8 mouse cellular contexts compared by ENCODE assay signal in the genomic region with DNA sequence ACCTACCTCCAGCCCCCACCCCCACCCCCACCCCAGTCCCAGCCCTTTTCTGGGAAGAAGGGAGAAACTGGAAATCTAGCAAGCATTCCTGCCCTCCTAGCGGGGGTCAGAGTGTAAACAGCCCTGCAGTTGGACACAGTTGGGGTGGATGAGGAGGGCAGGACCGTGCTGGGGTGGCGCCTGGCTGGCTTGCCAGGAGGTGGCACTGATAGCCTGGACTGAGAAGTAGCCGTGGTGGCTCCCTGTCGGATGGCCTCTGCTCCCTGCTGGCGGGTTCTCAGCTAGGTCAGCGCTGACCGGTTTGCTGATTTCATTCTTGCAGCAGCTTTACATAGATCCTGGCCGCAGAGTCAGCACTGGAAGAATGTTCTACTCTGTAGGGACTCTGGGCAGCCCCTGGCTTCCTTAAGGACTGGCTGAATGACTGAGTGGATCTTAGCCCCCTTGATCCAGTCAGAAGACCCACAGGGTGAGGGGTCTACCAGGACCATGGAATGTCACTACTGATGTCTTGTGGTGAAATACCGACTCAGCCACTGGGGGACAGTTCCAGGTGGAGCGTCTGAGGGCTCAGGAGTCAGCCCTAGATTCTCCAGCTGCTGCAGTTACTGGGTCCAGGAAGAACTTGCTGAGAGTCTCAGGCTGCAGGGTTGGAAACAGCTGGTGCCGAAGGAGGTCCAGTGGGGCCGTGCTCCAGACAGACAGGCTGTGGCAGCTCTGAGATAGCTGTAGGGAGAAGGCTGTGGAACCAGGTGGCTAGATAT. TPM values are rescaled to one million over a fixed set of nuclear protein-coding genes. Genes with fewer than 3 reads are reported as not detected.
DNase-seq lines count a peak whose midpoint lies in the region; ATAC-seq and TF ChIP-seq lines count a peak whose summit lies in the region.

No protein-coding gene starts in this region.

- no peaks in the 10 kb centered on the region for H3K9me3 ChIP-seq in neural tube, embryonic 15.5 days (replicated peaks)
- H3K9me3 ChIP-seq in forebrain, embryonic 13.5 days (replicated peaks) = no peaks in the 10 kb centered on the region
- H3K9me3 ChIP-seq in kidney, postnatal 0 days (replicated peaks; ENCODE audit: low read length) = no peaks in the 10 kb centered on the region
- no peaks in the 10 kb centered on the region for H3K9me3 ChIP-seq in neural tube, embryonic 12.5 days

- no peak overlapping the region; the same call in 1 of the 2 replicates for H3K9ac ChIP-seq in neural tube, embryonic 15.5 days (replicated peaks)
- H3K9ac ChIP-seq in forebrain, embryonic 13.5 days = no peak overlapping the region
- H3K9ac ChIP-seq in kidney, postnatal 0 days (ENCODE audit: low read depth, low read length) = no peak overlapping the region
- H3K9ac ChIP-seq in neural tube, embryonic 12.5 days = no peak overlapping the region

- H3K4me2 ChIP-seq in neural tube, embryonic 15.5 days = no peak overlapping the region
- H3K4me2 ChIP-seq in forebrain, embryonic 13.5 days = peak overlapping the region; percentile 56
- no peak overlapping the region for H3K4me2 ChIP-seq in kidney, postnatal 0 days (ENCODE audit: low read length)
- H3K4me2 ChIP-seq in neural tube, embryonic 12.5 days (replicated peaks) = peak overlapping the region; percentile 59

- H3K27ac ChIP-seq in neural tube, embryonic 15.5 days (replicated peaks) = no peak overlapping the region
- H3K27ac ChIP-seq in forebrain, embryonic 13.5 days = 0 out of 2 replicates have a peak overlapping the region, but pooled peaks have one; percentile 73
- H3K27ac ChIP-seq in kidney, postnatal 0 days = no peak overlapping the region
- H3K27ac ChIP-seq in neural tube, embryonic 12.5 days = no peak overlapping the region

- H3K36me3 ChIP-seq in neural tube, embryonic 15.5 days = no peaks in the 10 kb centered on the region
- no peaks in the 10 kb centered on the region for H3K36me3 ChIP-seq in forebrain, embryonic 13.5 days (ENCODE audit: poor library complexity, severe bottlenecking)
- H3K36me3 ChIP-seq in kidney, postnatal 0 days (ENCODE audit: insufficient read depth, low read length) = no peaks in the 10 kb centered on the region
- H3K36me3 ChIP-seq in neural tube, embryonic 12.5 days = no peaks in the 10 kb centered on the region

- peak; percentile 57 for TF ChIP-seq CTCF in kidney, postnatal 0 days (IDR thresholded peaks at IDR 0.05; ENCODE audit: low read depth)

- H3K4me1 ChIP-seq in neural tube, embryonic 15.5 days = peaks cover 29% of the 10 kb centered on the region
- H3K4me1 ChIP-seq in forebrain, embryonic 13.5 days = peaks cover 35% of the 10 kb centered on the region
- H3K4me1 ChIP-seq in kidney, postnatal 0 days (replicated peaks; ENCODE audit: insufficient read depth, low read length) = peaks cover 41% of the 10 kb centered on the region
- peaks cover 37% of the 10 kb centered on the region for H3K4me1 ChIP-seq in neural tube, embryonic 12.5 days

- no peak for ATAC-seq in neural tube, embryonic 15.5 days (ENCODE audit: low FRiP score)
- 0 out of 2 replicates have a peak, but pooled peaks have one; percentile 21 for ATAC-seq in forebrain, embryonic 13.5 days
- ATAC-seq in kidney, postnatal 0 days (replicated peaks; ENCODE audit: low FRiP score, low read depth) = peak; percentile 62; the same call in 1 of the 2 replicates
- 0 out of 2 replicates have a peak, but pooled peaks have one; percentile 39 for ATAC-seq in neural tube, embryonic 12.5 days (ENCODE audit: low FRiP score, low read depth)

- no peak overlapping the region for H3K4me3 ChIP-seq in neural tube, embryonic 15.5 days (replicated peaks)
- H3K4me3 ChIP-seq in forebrain, embryonic 13.5 days = no peak overlapping the region
- H3K4me3 ChIP-seq in kidney, postnatal 0 days (replicated peaks; ENCODE audit: low read depth, low read length) = no peak overlapping the region
- H3K4me3 ChIP-seq in neural tube, embryonic 12.5 days = no peak overlapping the region

- 24% methylated on average over 13 of the region's 13 CpGs for WGBS in neural tube, embryonic 15.5 days
- 14% methylated on average over 13 of the region's 13 CpGs for WGBS in forebrain, embryonic 13.5 days
- WGBS in kidney, postnatal 0 days = 29% methylated on average over 13 of the region's 13 CpGs
- WGBS in neural tube, embryonic 12.5 days = 21% methylated on average over 13 of the region's 13 CpGs

- peak; percentile 49 for DNase-seq in neural tube, embryonic 10.5 days (ENCODE audit: extremely low spot score, low spot score)
- DNase-seq in kidney, postnatal 0 days (ENCODE audit: low spot score) = peak; percentile 62
- no peak for DNase-seq in natural killer cell, adult 2 months (ENCODE audit: low spot score in 2 of 2)
- no peak for DNase-seq in ovary, postnatal 10 days (ENCODE audit: low spot score)
- DNase-seq in right cerebral cortex, postnatal 14 days = no peak

- H3K27me3 ChIP-seq in neural tube, embryonic 15.5 days (replicated peaks) = peaks cover 35% of the 10 kb centered on the region
- peaks cover 96% of the 10 kb centered on the region for H3K27me3 ChIP-seq in forebrain, embryonic 13.5 days
- peaks cover 4% of the 10 kb centered on the region; the same call in 1 of the 2 replicates for H3K27me3 ChIP-seq in kidney, postnatal 0 days (ENCODE audit: insufficient read depth, low read length)
- peaks cover 34% of the 10 kb centered on the region for H3K27me3 ChIP-seq in neural tube, embryonic 12.5 days (replicated peaks)

RNA-seq across cellular contexts. Expression of gene Tha1, which starts 17.4 kb away (rescaled TPM):
- 4.7 and 5.0 TPM in 2 replicates for polyA plus RNA-seq in neural tube, embryonic 15.5 days (2015; fragmentation: Nextera tagmentation; extraction: Ambion mirVana)
- polyA plus RNA-seq in forebrain, embryonic 13.5 days (2015; fragmentation: Nextera tagmentation; extraction: Ambion mirVana) = 2.3 and 2.5 TPM in 2 replicates
- polyA plus RNA-seq in kidney, postnatal 0 days (2015; fragmentation: Nextera tagmentation; extraction: Ambion mirVana) = 6.4 and 7.1 TPM in 2 replicates
- polyA plus RNA-seq in neural tube, embryonic 12.5 days (2016; fragmentation: Nextera tagmentation; extraction: Ambion mirVana) = 3.1 and 3.2 TPM in 2 replicates

RNA-seq across cellular contexts. Expression of gene Tmem235, which starts 30.1 kb away (rescaled TPM):
- polyA plus RNA-seq in neural tube, embryonic 15.5 days (2015; fragmentation: Nextera tagmentation; extraction: Ambion mirVana) = not detected in 2 replicates
- polyA plus RNA-seq in forebrain, embryonic 13.5 days (2015; fragmentation: Nextera tagmentation; extraction: Ambion mirVana) = not detected in 2 replicates
- not detected in 2 replicates for polyA plus RNA-seq in kidney, postnatal 0 days (2015; fragmentation: Nextera tagmentation; extraction: Ambion mirVana)
- polyA plus RNA-seq in neural tube, embryonic 12.5 days (2016; fragmentation: Nextera tagmentation; extraction: Ambion mirVana) = not detected in 2 replicates

RNA-seq across cellular contexts. Expression of gene Birc5, which starts 41.6 kb away (rescaled TPM):
- polyA plus RNA-seq in neural tube, embryonic 15.5 days (2015; fragmentation: Nextera tagmentation; extraction: Ambion mirVana) = 26.7 and 88.4 TPM in 2 replicates
- 231 and 243 TPM in 2 replicates for polyA plus RNA-seq in forebrain, embryonic 13.5 days (2015; fragmentation: Nextera tagmentation; extraction: Ambion mirVana)
- polyA plus RNA-seq in kidney, postnatal 0 days (2015; fragmentation: Nextera tagmentation; extraction: Ambion mirVana) = 145 and 155 TPM in 2 replicates
- polyA plus RNA-seq in neural tube, embryonic 12.5 days (2016; fragmentation: Nextera tagmentation; extraction: Ambion mirVana) = 168 and 183 TPM in 2 replicates

Comparison
In these comparisons a context has a peak if more than half of its experiments do, and no peak if none do; other contexts are left out.
1. H3K4me2 ChIP-seq: peak in forebrain, embryonic 13.5 days (single experiment) and neural tube, embryonic 12.5 days (single experiment); none in neural tube, embryonic 15.5 days (single experiment) and kidney, postnatal 0 days (single experiment).
2. DNase-seq: peak in neural tube, embryonic 10.5 days (single experiment) and kidney, postnatal 0 days (single experiment); none in natural killer cell, adult 2 months (0 of 2), ovary, postnatal 10 days (single experiment) and right cerebral cortex, postnatal 14 days (single experiment).